Mouse (Mus musculus) kidney, embryonic 15.5 days (tissue): ENCODE data around the gene Dmp1. TPM values are rescaled to one million over a fixed set of nuclear protein-coding genes. Genes with fewer than 3 reads are reported as not detected.

Experiments
- polyA plus RNA-seq: library from polyadenylated mRNA; unstranded; fragments of >200 nt; fragmentation: Nextera tagmentation; extraction: Ambion mirVana; gene quantifications from 2 replicates; pipeline ENCODE4 v1.2.1, GENCODE M21; 2015

Gene Dmp1
- polyA plus RNA-seq, 1 experiment from 2014 or later, result 0.06 TPM

Other genes starting within 250 kb of the Dmp1 start
- gene Hsd17b13, start 225.2 kb upstream of the Dmp1 start, polyA plus RNA-seq, result 0.27 and 0.49 TPM in 2 replicates
- gene Hsd17b11, start 180.7 kb upstream of the Dmp1 start, polyA plus RNA-seq, result 7.3 and 8.0 TPM in 2 replicates
- 59.9 and 64.1 TPM in 2 replicates for gene Nudt9, start 156.3 kb upstream of the Dmp1 start, polyA plus RNA-seq
- 0.38 TPM in 1 of 2 replicates, not detected in the other for gene Gm17660, start 125.0 kb upstream of the Dmp1 start, polyA plus RNA-seq
- 47.6 and 68.2 TPM in 2 replicates for gene Sparcl1, start 88.9 kb upstream of the Dmp1 start, polyA plus RNA-seq
- not detected in 2 replicates for gene Dspp, start 31.9 kb upstream of the Dmp1 start, polyA plus RNA-seq
- 0.14 and 160 TPM in 2 replicates for gene Ibsp, start 96.6 kb downstream of the Dmp1 start, polyA plus RNA-seq
- 0.15 TPM in 1 of 2 replicates, not detected in the other for gene Mepe, start 122.7 kb downstream of the Dmp1 start, polyA plus RNA-seq
- gene Spp1, start 232.5 kb downstream of the Dmp1 start, polyA plus RNA-seq, result 64.9 and 527 TPM in 2 replicates